Mouse (Mus musculus) liver, adult 2 months (tissue): Measurements from ENCODE around the gene Jagn1.

ENCODE experiments used
- CTCF ChIP-seq: fragments of 200-500 bp; IDR thresholded peaks from 2 replicates; pipeline ENCODE4 v1.5.1; 2011; ENCODE audit warnings: low read depth, low read length, control low read depth
- POLR2A ChIP-seq: fragments of 200-500 bp; IDR thresholded peaks from 2 replicates; pipeline ENCODE4 v1.6.1; 2011; ENCODE audit warnings: low read length, control low read depth; ENCODE audit not compliant: insufficient read depth; ENCODE audit errors: extremely low read depth

- TF ChIP-seq POLR2A (no peak), CTCF (no peak)
These were observed 31.3 kb downstream of the Jagn1 start for GRCm38 (mm10) chr6:113473715-113474114.
